Comparison of ENCODE assay signal across 11 mouse cellular contexts in the genomic region with DNA sequence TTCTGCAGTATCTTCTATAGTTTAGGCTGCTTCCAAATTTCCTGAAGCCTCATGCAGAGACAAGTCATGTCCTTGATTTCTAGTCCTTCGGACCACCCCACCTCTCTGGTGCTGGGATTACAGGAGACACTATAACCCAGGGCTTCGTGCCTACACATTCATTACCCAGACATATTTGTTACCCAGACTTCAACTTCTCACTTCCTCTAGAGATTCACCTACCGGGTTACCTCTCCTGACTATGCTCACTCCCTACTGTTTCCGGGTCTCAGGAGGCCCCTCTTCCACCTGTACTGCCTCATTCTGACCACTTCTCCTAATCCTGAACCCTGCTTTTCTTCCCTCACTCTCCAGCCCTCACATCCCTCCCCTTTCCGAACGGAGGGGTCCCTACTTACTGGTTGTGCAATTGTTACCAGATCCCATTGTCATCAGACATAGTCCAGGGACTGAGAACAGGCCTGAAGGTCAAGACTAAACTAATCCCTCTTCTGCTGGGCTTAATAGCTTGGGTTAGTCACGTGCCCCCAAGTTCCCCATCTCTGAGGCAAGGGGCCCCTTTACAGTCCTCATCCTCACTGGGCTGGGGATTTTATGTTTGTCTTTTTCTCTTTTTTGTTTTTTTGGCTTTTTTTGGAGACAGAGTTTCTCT. TPM values are rescaled to one million over a fixed set of nuclear protein-coding genes. Genes with fewer than 3 reads are reported as not detected.
DNase-seq lines count a peak whose midpoint lies in the region; ATAC-seq and TF ChIP-seq lines count a peak whose summit lies in the region.
"Had no signal": no experiment of that assay in that cellular context is flagged by ENCODE, and none has a peak within 500 bp of the region (broad histone marks: within the 10 kb centered on the region; RNA-seq: fewer than 3 reads in every experiment).

A gene (minus strand): TSS at position 481 of the 652 bp plus-strand sequence.

- no peak for ATAC-seq in kidney, embryonic 14.5 days (ENCODE audit: low FRiP score, low TSS enrichment)
- ATAC-seq in liver, embryonic 11.5 days (replicated peaks; ENCODE audit: low FRiP score) = no peak
- no peak for ATAC-seq in megakaryocyte-erythroid progenitor cell, adult 5-6 weeks (replicated peaks; ENCODE audit: low FRiP score, low TSS enrichment, poor library complexity, severe bottlenecking)
- ATAC-seq: Patski had no signal

- H3K27me3 ChIP-seq in kidney, embryonic 14.5 days (ENCODE audit: control insufficient read depth, insufficient read depth, low read length) = no peaks in the 10 kb centered on the region
- H3K27me3 ChIP-seq in CH12.LX (replicated peaks) = no peaks in the 10 kb centered on the region
- no peaks in the 10 kb centered on the region for H3K27me3 ChIP-seq in liver, embryonic 11.5 days (replicated peaks; ENCODE audit: control insufficient read depth, insufficient read depth, low read length)
- H3K27me3 ChIP-seq: Patski had no signal

- H3K4me3 ChIP-seq in kidney, embryonic 14.5 days (ENCODE audit: low read length) = no peak within 1 kb of the TSS
- peak within 1 kb of the TSS in 1 of 3 experiments; percentile 22 for H3K4me3 ChIP-seq in CH12.LX (replicated peaks in 1 of 3; ENCODE audit: low read depth in 2 of 3, low read length in 2 of 3, poor library complexity in 1 of 3)
- peak within 1 kb of the TSS; percentile 47 for H3K4me3 ChIP-seq in brown adipose tissue, adult 24 weeks (ENCODE audit: insufficient read depth, low read depth, low read length)
- H3K4me3 ChIP-seq in liver, embryonic 11.5 days (ENCODE audit: low read depth, low read length) = peak within 1 kb of the TSS; percentile 5; the same call in 1 of the 2 replicates

- DNase-seq in kidney, postnatal 14 days = no peak
- DNase-seq in CH12.LX (ENCODE audit: extremely low read depth) = no peak
- DNase-seq in liver, embryonic 11.5 days (ENCODE audit: low spot score) = no peak
- DNase-seq in heart, adult 9 months (ENCODE audit: low spot score in 2 of 2) = no peak
- DNase-seq in urinary bladder, postnatal 25 days (ENCODE audit: low spot score) = no peak
- DNase-seq: cerebellum, adult 11 months; gastrocnemius, postnatal 10 days had no signal

- dilution Hi-C loops in CH12.LX (cut with MboI; ENCODE audit: extremely low pct_ligation_motif_present, extremely low pct_unique_long_range_greater_than_20kb, low sequenced_read_pairs) = no loop called here

- peak; percentile 43 for TF ChIP-seq POLR2A in CH12.LX (IDR thresholded peaks at IDR 0.05; ENCODE audit: low read depth, low read length)

- no peak for TF ChIP-seq RAD21 in CH12.LX (IDR thresholded peaks at IDR 0.05; ENCODE audit: low read depth, low read length)

- H3K4me1 ChIP-seq in kidney, embryonic 14.5 days (ENCODE audit: control insufficient read depth, insufficient read depth, low read length) = peaks cover 9% of the 10 kb centered on the region; the same call in 1 of the 2 replicates
- H3K4me1 ChIP-seq in CH12.LX (ENCODE audit: control insufficient read depth in 1 of 2, insufficient read depth in 2 of 2) = peaks cover 30 to 69% of the 10 kb centered on the region in 2 experiments
- H3K4me1 ChIP-seq in brown adipose tissue, adult 24 weeks (ENCODE audit: control insufficient read depth, insufficient read depth, insufficient read length, low read length) = peaks cover 2% of the 10 kb centered on the region; the same call in 1 of the 2 replicates
- peaks cover 14% of the 10 kb centered on the region for H3K4me1 ChIP-seq in liver, embryonic 11.5 days (replicated peaks; ENCODE audit: control insufficient read depth, insufficient read depth, low read length)

- no peaks in the 10 kb centered on the region for H3K79me2 ChIP-seq in CH12.LX (replicated peaks; ENCODE audit: control insufficient read depth, extremely low read depth, insufficient read depth, poor library complexity, severe bottlenecking)

- TF ChIP-seq EP300 in CH12.LX (IDR thresholded peaks at IDR 0.05; ENCODE audit: low read length) = peak; percentile 25; the same call in 1 of the 2 replicates

- in situ Hi-C loops in CH12.LX (cut with MboI; ENCODE audit: low pct_ligation_motif_present, low pct_unique_long_range_greater_than_20kb, low sequenced_read_pairs) = no loop called here

- H3K9ac ChIP-seq in kidney, embryonic 14.5 days (ENCODE audit: low read depth, low read length) = no peak within 1 kb of the TSS
- H3K9ac ChIP-seq in CH12.LX (ENCODE audit: insufficient read depth, low read depth) = peak within 1 kb of the TSS; percentile 10; the same call in 1 of the 2 replicates
- H3K9ac ChIP-seq in liver, embryonic 11.5 days (ENCODE audit: low read depth, low read length) = 0 out of 2 replicates have a peak within 1 kb of the TSS, but pooled peaks have one; percentile 30

- no peaks in the 10 kb centered on the region for H3K9me3 ChIP-seq in kidney, embryonic 14.5 days (ENCODE audit: control insufficient read depth, low read length)
- no peaks in the 10 kb centered on the region for H3K9me3 ChIP-seq in CH12.LX (replicated peaks; ENCODE audit: low read length)
- H3K9me3 ChIP-seq in liver, embryonic 11.5 days (ENCODE audit: control insufficient read depth, low read length) = no peaks in the 10 kb centered on the region

- no peak within 1 kb of the TSS for H3K4me2 ChIP-seq in kidney, embryonic 14.5 days (replicated peaks; ENCODE audit: low read depth, low read length)
- H3K4me2 ChIP-seq in CH12.LX (ENCODE audit: insufficient read depth, low read depth, poor library complexity, severe bottlenecking) = peak within 1 kb of the TSS; percentile 51
- H3K4me2 ChIP-seq in liver, embryonic 11.5 days = peak within 1 kb of the TSS; percentile 67

- no peak for TF ChIP-seq CTCF in CH12.LX (conservative IDR thresholded peaks at IDR 0.05 in 1 of 2, IDR thresholded peaks at IDR 0.05 in 1 of 2; ENCODE audit: low read depth in 2 of 2, low read length in 2 of 2)

- no peaks in the 10 kb centered on the region for H3K36me3 ChIP-seq in kidney, embryonic 14.5 days (ENCODE audit: control insufficient read depth, insufficient read depth, low read length)
- H3K36me3 ChIP-seq in CH12.LX (replicated peaks in 1 of 2; ENCODE audit: control insufficient read depth in 1 of 2, insufficient read depth in 1 of 2, low read length in 1 of 2) = peaks cover 0 to 11% of the 10 kb centered on the region in 2 experiments
- no peaks in the 10 kb centered on the region for H3K36me3 ChIP-seq in liver, embryonic 11.5 days (ENCODE audit: control insufficient read depth, insufficient read depth, low read length)

- no peak within 1 kb of the TSS for H3K27ac ChIP-seq in kidney, embryonic 14.5 days (ENCODE audit: low read depth, low read length)
- peak within 1 kb of the TSS; percentile 71 for H3K27ac ChIP-seq in CH12.LX (ENCODE audit: insufficient read depth, low read depth)
- peak within 1 kb of the TSS; percentile 82 for H3K27ac ChIP-seq in brown adipose tissue, adult 24 weeks (replicated peaks; ENCODE audit: low read depth, low read length)
- peak within 1 kb of the TSS; percentile 81 for H3K27ac ChIP-seq in liver, embryonic 11.5 days (ENCODE audit: low read depth, low read length)

- WGBS in kidney, embryonic 14.5 days = 75% methylated on average over 7 of the region's 7 CpGs
- WGBS in liver, embryonic 11.5 days = 50% methylated on average over 7 of the region's 7 CpGs

TF ChIP-seq in CH12.LX, 34 proteins besides CTCF, POLR2A, EP300 and RAD21 (continues in another document):
- TF ChIP-seq JUN (IDR thresholded peaks at IDR 0.05; ENCODE audit: insufficient read depth, low read depth, low read length) = no peak
- TF ChIP-seq SIN3A (IDR thresholded peaks at IDR 0.05; ENCODE audit: low read length) = no peak
- no peak for TF ChIP-seq TBP (conservative IDR thresholded peaks at IDR 0.05; ENCODE audit: low read depth, low read length)
- TF ChIP-seq POLR2AphosphoS2 (IDR thresholded peaks at IDR 0.05; ENCODE audit: low read depth, low read length) = no peak
- no peak for TF ChIP-seq SMC3 (IDR thresholded peaks at IDR 0.05; ENCODE audit: low read depth, low read length)
- no peak for TF ChIP-seq MAX (IDR thresholded peaks at IDR 0.05; ENCODE audit: low read length)
- TF ChIP-seq MAFK (IDR thresholded peaks at IDR 0.05; ENCODE audit: insufficient replicate concordance, low read length) = no peak
- TF ChIP-seq BHLHE40 (IDR thresholded peaks at IDR 0.05; ENCODE audit: low read depth, low read length) = peak; percentile 59
- no peak for TF ChIP-seq MAZ (IDR thresholded peaks at IDR 0.05; ENCODE audit: low read depth, low read length)
- peak; percentile 79 for TF ChIP-seq ELF1 (IDR thresholded peaks at IDR 0.05; ENCODE audit: low read depth, low read length)
- TF ChIP-seq ZC3H11A (IDR thresholded peaks at IDR 0.05; ENCODE audit: low read depth, low read length) = no peak
- TF ChIP-seq CHD2 (IDR thresholded peaks at IDR 0.05; ENCODE audit: low read length) = no peak
- no peak for TF ChIP-seq ZKSCAN1 (IDR thresholded peaks at IDR 0.05; ENCODE audit: borderline replicate concordance, low read depth, low read length)
- no peak for TF ChIP-seq MYC (IDR thresholded peaks at IDR 0.05; ENCODE audit: low read depth, low read length)
- no peak for TF ChIP-seq CHD1 (IDR thresholded peaks at IDR 0.05; ENCODE audit: low read depth, low read length)
- no peak for TF ChIP-seq USF2 (conservative IDR thresholded peaks at IDR 0.05; ENCODE audit: low read depth, low read length)
- no peak for TF ChIP-seq NELFE (IDR thresholded peaks at IDR 0.05; ENCODE audit: low read depth, low read length)
- no peak for TF ChIP-seq PAX5 (IDR thresholded peaks at IDR 0.05; ENCODE audit: low read length)
- TF ChIP-seq ETS1 (conservative IDR thresholded peaks at IDR 0.05; ENCODE audit: low read depth, low read length) = no peak
- no peak for TF ChIP-seq KAT2A (IDR thresholded peaks at IDR 0.05; ENCODE audit: insufficient replicate concordance, low read length)
- TF ChIP-seq TCF12 (IDR thresholded peaks at IDR 0.05; ENCODE audit: low read depth, low read length) = 0 out of 2 replicates have a peak, but pooled peaks have one; percentile 31
- TF ChIP-seq IRF4 (IDR thresholded peaks at IDR 0.05; ENCODE audit: low read depth, low read length) = peak; percentile 58; the same call in 1 of the 2 replicates
- peak; percentile 31 for TF ChIP-seq ZNF384 (IDR thresholded peaks at IDR 0.05; ENCODE audit: low read depth, low read length)

RNA-seq across cellular contexts. Expression of the gene that starts here (rescaled TPM):
- 12.2 and 15.9 TPM in 2 replicates for polyA plus RNA-seq in kidney, embryonic 14.5 days (2014; fragmentation: Nextera tagmentation; extraction: Ambion mirVana)
- total RNA-seq in CH12.LX (2012; rRNA removed) = 6.0 and 8.4 TPM in 2 replicates
- total RNA-seq in CH12.LX (2014; rRNA removed) = 2.9 and 4.4 TPM in 2 replicates
- 8.5 and 9.0 TPM in 2 replicates for polyA plus RNA-seq in CH12.LX (2012; ENCODE audit: insufficient read length, low read depth)
- polyA plus RNA-seq in brown adipose tissue, adult 24 weeks (2012; ENCODE audit: insufficient read depth, insufficient read length, missing spikeins) = 12.2 and 16.4 TPM in 2 replicates
- polyA plus RNA-seq in liver, embryonic 11.5 days (2014; fragmentation: Nextera tagmentation; extraction: Ambion mirVana) = 24.1 and 28.1 TPM in 2 replicates
- not detected in 2 replicates for total RNA-seq in megakaryocyte-erythroid progenitor cell, adult 5-6 weeks (2014; fragmentation: Nextera tagmentation)
- total RNA-seq in megakaryocyte-erythroid progenitor cell, adult 5-6 weeks (2017) = 15.8 TPM in 1 of 2 replicates, not detected in the other
- polyA plus RNA-seq: Patski had no signal
